Mouse (Mus musculus) bone marrow macrophage, adult 2 months (primary cell): Measurements from ENCODE around the gene Prkce.

ENCODE experiments used
- CTCF ChIP-seq: IDR thresholded peaks from 2 replicates; pipeline ENCODE4 v1.5.1; 2012; ENCODE audit warnings: low read depth, mild to moderate bottlenecking, low read length, moderate library complexity
- POLR2A ChIP-seq: IDR thresholded peaks from 2 replicates; pipeline ENCODE4 v1.6.1; 2012; ENCODE audit warnings: mild to moderate bottlenecking, low read depth, low read length, borderline replicate concordance

GRCm38 (mm10) chr17:86378611-86379010, 211.0 kb downstream of the Prkce start:
- TF ChIP-seq POLR2A (no peak), CTCF (no peak)
